Mouse (Mus musculus) heart, adult 8-10 months (tissue): ENCODE data around the gene Dnajc16. TPM values are rescaled to one million over a fixed set of nuclear protein-coding genes. Genes with fewer than 3 reads are reported as not detected.

Experiments
- DNase-seq: peaks from one replicate; pipeline ENCODE4 v3.0.0; 2022; ENCODE audit warnings: low spot score
- total RNA-seq, 4 experiments: library from RNA; stranded (reverse); gene quantifications; 2 replicates each; pipeline ENCODE4 v1.2.4; 2022

Dnajc16 gene
- total RNA-seq, result 10 to 100 TPM; 23.2 to 28.7 (median 25.0) TPM

DNA sequence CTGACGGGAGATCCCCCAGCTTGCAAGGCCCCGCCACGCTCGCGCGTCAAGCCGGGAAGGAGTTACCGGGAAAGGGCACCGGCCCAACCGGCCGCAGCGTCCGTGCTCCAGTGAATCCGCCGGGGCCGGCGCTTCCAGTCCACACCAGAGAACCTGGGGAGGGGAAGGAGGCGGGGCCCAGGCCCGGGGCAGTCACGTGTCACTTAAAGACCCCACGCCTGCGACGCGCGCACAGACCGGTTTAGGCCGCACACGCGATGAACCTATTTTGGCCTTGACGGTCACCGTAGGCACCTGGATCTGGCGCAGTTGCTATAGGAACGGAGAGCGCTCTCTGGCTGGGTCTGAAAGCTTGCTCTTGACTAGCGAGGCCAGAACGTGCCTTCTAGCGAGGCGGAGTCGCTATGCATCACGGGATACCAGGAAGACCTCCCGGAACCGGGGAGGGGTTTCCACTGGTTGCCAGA is at the start of gene Dnajc16:
Gene Dnajc16, minus strand, starts transcription at position 408 of the 467 bp plus-strand sequence.
- DNase-seq, result peak; percentile 99

GRCm38 (mm10) chr4:141834536-141835095 is 43.9 kb upstream of the Dnajc16 start:
- DNase-seq, result no peak

GRCm38 (mm10) chr4:141833911-141834310 is 43.2 kb upstream of the Dnajc16 start:
- no peak for DNase-seq

DNA sequence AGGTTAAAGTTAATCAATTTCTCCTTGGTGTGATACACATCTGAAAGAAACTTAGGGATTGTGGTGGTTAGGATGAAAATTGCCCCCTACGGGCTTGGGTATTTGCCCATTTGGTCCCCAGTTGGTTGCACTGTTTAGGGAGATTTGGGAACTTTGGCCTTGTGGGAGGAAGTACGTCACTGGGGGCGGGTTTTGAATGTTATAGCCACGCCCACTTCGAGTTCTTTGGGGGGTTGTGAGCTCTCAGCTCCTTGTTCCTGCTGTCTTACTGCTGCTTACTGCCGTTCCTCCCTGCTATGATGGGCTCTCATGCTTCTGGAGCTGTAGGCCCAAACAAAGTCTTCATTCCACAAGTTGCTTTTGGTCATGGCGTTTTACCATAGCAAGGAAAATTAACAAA is 40.6 kb upstream of the Dnajc16 start:
- DNase-seq, result no peak

DNA sequence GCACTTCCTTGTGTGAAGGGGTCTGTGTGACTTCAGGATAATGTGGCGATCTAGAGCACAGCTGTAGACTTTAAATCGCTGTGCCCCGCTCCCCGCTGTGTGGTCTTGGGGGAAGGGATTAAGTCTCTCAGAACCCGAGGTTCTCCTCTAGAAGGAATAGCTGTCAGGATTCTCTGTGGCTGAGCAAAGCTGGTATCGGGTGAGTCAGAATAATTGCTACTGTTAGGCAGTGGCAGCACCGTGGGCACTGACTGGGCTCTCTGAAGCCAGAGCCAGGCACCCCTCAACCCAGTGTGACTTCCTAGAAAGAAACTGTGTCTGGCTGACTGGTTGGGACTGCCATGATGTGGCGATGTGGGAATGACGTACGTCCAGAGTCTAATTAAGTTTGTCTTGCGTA is 39.6 kb upstream of the Dnajc16 start:
- DNase-seq, result no peak

DNA sequence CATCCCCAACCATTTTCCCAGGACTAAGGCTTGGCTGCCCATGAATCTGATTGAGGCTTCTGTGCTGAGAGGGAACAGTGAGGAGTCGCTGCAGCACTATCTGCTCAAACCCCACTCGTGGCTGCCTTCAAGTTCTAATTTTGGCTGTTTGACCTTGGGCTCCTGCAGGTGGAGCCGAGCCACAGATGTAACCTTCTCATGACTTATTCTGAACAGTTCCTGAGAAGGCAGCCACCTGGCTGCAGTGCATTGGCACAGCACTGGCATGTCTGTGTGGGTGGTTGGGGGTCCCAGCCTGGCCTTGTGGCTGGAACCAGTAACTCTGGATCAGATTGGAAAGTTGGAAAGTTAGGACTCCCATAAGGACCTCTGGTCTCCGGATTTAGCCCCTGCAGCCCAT is 37.4 kb upstream of the Dnajc16 start:
- peak; percentile 34 for DNase-seq

DNA sequence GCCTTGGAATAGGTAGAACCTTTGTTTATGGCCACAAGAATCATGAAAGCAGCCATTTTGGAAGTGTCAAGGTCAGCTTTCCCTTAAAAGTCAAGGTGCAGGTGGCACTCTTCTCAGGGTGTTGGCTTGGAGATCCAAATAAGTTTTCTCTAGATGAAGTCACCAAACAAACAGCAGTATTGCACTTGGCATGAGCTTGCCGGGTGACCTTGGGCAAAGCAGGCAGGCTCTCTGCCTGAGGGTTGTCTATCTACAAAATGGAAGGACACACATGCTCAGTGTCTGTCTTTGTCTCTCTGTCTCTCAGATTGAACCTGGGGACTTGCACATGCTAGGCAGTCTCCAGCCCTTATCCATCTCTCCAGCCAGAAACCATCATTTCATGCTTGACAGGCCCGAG is 36.7 kb upstream of the Dnajc16 start:
- DNase-seq, result no peak

DNA sequence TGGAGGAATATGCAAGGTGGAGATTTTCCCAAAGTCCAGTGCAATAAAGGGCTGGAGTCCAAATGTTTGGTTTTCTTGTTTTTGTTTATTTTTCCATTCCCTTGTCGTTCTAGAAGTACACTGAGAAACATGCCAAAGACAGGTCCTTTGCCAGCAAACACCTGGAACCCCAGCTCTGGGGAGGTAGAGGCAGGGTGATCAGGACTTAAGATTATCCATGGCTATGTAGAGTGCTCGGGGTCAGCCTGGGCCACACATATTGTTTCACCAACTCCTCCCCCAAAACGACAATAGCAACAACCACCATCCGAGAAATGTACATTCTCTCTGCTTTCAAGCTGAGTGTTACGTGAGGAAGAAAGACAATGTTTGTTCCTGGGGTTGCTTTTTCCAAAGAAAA is 35.3 kb upstream of the Dnajc16 start, which contains the start of gene Cela2a:
Gene Cela2a, minus strand, starts transcription at position 101 of the 400 bp plus-strand sequence.
- no peak for DNase-seq

- no peak for DNase-seq
Observed at GRCm38 (mm10) chr4:141822979-141823378, 32.2 kb upstream of the Dnajc16 start.

GRCm38 (mm10) chr4:141822089-141822488 is 31.4 kb upstream of the Dnajc16 start:
- DNase-seq, result no peak

- no peak for DNase-seq
Observed at GRCm38 (mm10) chr4:141821178-141821577, 30.4 kb upstream of the Dnajc16 start.

DNA sequence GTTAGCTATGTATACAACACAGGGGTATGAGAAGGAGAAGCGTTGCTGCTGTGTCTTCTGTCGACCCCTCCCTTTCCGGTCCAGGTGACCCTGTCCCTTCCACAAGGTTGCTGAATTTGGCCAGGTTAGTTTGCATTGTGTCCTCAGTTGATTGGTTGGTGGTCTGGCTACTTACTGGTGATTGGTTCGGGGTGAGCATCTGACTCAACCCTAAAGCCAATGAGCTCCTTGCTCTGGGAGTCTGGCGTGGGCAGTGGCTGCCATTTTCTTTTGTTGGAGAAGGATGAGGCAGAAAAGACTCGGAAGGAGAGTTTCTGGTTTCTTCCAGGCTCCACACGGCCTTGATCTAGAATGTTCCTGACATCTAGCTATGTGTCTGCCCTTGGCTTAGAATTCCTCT is 28.6 kb upstream of the Dnajc16 start:
- no peak for DNase-seq

DNA sequence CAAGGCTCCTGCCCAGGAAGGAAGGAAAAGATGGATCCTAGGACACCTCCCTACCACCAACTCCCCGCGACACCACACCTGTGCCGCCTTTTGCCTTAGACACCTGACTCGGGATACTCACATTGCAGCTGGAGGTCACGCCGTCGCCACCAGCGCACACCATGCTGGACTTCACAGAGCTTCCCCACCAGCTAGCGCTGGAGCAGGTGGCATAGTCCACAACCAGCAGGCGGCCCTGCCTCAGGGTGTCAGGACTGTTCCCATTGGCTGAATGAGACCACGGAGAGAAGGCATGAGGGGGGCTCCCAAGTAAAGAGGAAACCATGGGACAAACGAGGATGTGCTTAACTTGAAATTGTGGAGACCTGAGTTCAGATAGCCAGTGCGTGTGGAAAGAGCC is 28.1 kb upstream of the Dnajc16 start:
- no peak for DNase-seq

- DNase-seq, result no peak
Observed at GRCm38 (mm10) chr4:141817706-141818105, 27.0 kb upstream of the Dnajc16 start.

DNA sequence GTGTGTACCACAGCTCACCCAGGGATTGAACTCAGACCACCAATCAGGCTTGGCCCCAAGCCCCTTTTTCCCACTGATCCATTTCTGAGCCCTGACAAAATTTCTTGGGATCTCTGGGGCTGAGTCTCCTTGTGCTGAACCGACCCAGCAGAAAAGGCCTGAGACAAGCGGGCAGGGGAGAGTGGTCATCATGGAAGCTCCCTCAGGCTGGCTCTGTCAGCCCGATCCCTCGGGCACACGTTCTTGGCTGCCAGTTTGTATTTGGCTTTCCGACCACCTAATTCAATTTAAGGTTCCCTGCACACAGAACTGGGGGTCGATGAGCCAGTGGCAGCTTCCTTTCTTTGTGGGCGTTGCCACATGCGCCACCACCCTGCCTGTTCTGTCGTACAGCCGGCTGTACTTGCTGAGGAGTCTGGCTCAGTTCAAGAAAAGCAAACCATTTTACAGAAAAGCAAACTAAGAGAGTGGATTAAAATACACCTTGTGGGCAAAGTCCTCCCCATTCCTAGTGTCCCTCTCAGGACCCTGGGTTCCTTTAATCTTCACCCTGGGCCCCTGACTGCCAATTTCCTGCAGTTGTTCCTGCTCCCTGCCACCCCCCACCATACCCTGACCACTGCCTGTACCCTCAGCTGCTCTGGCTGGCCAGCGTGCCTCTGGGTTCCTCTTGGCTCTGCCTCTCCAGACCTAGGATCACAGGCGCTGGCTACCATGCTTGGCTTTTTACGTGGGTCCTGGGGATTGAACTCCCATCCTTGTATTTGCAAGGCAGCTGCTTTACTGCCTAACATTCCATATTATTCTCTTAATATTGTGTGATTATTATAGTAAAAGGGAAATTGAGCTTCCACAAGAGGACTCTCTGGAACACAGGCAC is 26.3 kb upstream of the Dnajc16 start:
- no peak for DNase-seq

DNA sequence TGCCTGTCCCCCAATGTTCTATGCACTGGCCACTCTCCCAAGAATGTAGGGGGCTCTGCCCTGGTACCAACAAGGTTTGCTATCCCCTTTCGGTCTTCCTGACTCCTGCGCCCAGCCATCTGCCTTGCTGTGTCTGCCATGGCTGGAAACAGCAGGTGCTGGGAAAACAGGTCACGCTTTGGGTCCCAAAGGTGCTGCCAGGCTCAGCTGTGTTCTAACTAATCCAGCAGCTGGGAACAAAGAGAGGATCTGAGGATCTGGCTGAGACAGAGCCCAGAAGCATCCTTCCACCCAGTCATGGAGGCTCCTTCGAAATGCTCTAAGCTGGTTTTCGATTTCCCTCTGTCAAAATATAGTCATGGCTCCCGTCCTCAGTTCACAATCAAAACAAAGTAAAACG is 25.5 kb upstream of the Dnajc16 start:
- DNase-seq, result no peak

GRCm38 (mm10) chr4:141811375-141811774 is 20.6 kb upstream of the Dnajc16 start:
- DNase-seq, result no peak

- DNase-seq, result no peak
Observed at GRCm38 (mm10) chr4:141810975-141811374, 20.2 kb upstream of the Dnajc16 start.

DNA sequence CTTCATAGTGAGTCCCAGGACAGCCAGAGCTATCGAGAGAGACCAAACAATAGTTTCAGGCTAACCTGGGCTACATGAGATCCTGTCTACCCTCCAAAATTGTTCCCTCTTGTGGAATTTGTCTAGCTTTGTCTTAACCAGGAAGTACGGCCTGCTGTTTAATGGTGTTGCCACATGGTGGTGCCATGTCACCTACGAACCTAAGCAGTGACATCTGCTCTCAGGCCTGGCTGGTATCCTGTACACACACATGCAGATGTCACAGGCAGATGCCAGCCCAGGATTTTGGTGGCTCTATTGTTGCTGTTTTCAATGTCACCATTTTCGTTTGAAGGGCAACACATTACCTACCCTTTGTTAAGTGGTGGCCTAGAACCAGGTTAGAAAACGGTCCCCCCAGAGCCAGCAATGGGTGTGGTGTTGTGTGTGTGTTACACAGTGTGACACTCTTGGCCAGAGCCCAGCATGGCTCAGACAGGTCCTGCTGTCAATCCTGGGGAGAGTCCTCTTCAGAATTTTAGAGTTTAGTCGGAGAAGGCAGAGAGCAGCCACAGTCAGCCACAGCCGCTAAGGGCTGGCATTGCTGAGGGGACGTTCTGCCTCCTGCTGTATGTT is 19.2 kb upstream of the Dnajc16 start:
- DNase-seq, result no peak

GRCm38 (mm10) chr4:141805886-141806285 is 15.2 kb upstream of the Dnajc16 start:
- DNase-seq, result no peak

DNA sequence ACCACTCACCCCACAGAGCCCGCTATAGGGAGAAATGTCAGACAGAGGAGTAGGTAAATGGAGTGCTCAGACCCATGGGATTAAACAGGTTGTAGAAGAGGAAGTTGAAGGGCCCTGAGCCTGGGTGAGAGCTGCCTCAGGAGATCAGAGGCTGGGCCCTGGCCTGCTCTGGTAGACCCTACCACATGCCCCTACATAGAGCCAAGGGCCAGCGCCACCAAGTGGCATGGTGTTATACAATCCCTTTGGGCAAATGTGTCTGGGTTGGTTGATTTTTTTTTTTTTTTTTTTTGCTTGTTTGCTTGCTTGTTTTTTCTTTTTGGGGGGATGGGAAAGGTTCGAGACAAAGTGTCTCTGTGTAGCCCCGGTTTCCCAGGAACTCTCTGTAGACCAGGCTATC is 13.4 kb upstream of the Dnajc16 start:
- DNase-seq, result no peak

GRCm38 (mm10) chr4:141797545-141797944 is 6.8 kb upstream of the Dnajc16 start:
- no peak for DNase-seq

- no peak for DNase-seq
Observed at GRCm38 (mm10) chr4:141796954-141797353, 6.2 kb upstream of the Dnajc16 start.
